Mouse (Mus musculus): ENCODE measurements around the gene Ncor2.

The Ncor2 gene

GRCm38 (mm10) chr5:125143114-125143872 lies 35.7 kb downstream of the Ncor2 start:
- no peak for DNase-seq

- DNase-seq = no peak
Measured at GRCm38 (mm10) chr5:125141916-125142315, 37.1 kb downstream of the Ncor2 start.

GRCm38 (mm10) chr5:125141525-125141880 lies 37.5 kb downstream of the Ncor2 start:
- no peak for DNase-seq

GRCm38 (mm10) chr5:125140832-125141524 lies 38.0 kb downstream of the Ncor2 start:
- DNase-seq = peak; percentile 99

- DNase-seq = peak; percentile 83
Measured at GRCm38 (mm10) chr5:125140151-125140699, 38.8 kb downstream of the Ncor2 start.

- DNase-seq = no peak
Measured at GRCm38 (mm10) chr5:125139669-125140068, 39.4 kb downstream of the Ncor2 start.

GRCm38 (mm10) chr5:125138841-125139430 lies 40.1 kb downstream of the Ncor2 start:
- DNase-seq = no peak

- no peak for DNase-seq
Measured at GRCm38 (mm10) chr5:125137672-125138285, 41.2 kb downstream of the Ncor2 start.

- no peak for DNase-seq
Measured at GRCm38 (mm10) chr5:125136996-125137671, 41.9 kb downstream of the Ncor2 start.

GRCm38 (mm10) chr5:125136296-125136995 lies 42.6 kb downstream of the Ncor2 start:
- DNase-seq = no peak

- DNase-seq = peak; percentile 51
Measured at GRCm38 (mm10) chr5:125134795-125135468, 44.1 kb downstream of the Ncor2 start.

GRCm38 (mm10) chr5:125134391-125134790 lies 44.6 kb downstream of the Ncor2 start:
- DNase-seq = no peak

GRCm38 (mm10) chr5:125133651-125134050 lies 45.4 kb downstream of the Ncor2 start:
- no peak for DNase-seq

- no peak for DNase-seq
Measured at GRCm38 (mm10) chr5:125132566-125133260, 46.3 kb downstream of the Ncor2 start.

GRCm38 (mm10) chr5:125132069-125132468 lies 47.0 kb downstream of the Ncor2 start:
- DNase-seq = no peak

GRCm38 (mm10) chr5:125130406-125130805 lies 48.6 kb downstream of the Ncor2 start:
- no peak for DNase-seq

GRCm38 (mm10) chr5:125128939-125129385 lies 50.1 kb downstream of the Ncor2 start:
- no peak for DNase-seq

GRCm38 (mm10) chr5:125127920-125128319 lies 51.1 kb downstream of the Ncor2 start:
- no peak for DNase-seq

- DNase-seq = no peak
Measured at GRCm38 (mm10) chr5:125127426-125127825, 51.6 kb downstream of the Ncor2 start.

- no peak for DNase-seq
Measured at GRCm38 (mm10) chr5:125125966-125126464, 53.0 kb downstream of the Ncor2 start.

Data from right cerebral cortex, postnatal 4 days (tissue).